Mouse (Mus musculus): ENCODE data around the gene Nfkbid.

- TF ChIP-seq CTCF (IDR thresholded peaks at IDR 0.05; ENCODE audit: low read depth): no peak
- TF ChIP-seq EP300 (IDR thresholded peaks at IDR 0.05; ENCODE audit: low read depth): no peak
Observed at GRCm38 (mm10) chr7:30436879-30437278, 15.3 kb downstream of the Nfkbid start.
